Mouse (Mus musculus): Measurements from ENCODE around the gene Prps1l1.

The Prps1l1 gene

DNA sequence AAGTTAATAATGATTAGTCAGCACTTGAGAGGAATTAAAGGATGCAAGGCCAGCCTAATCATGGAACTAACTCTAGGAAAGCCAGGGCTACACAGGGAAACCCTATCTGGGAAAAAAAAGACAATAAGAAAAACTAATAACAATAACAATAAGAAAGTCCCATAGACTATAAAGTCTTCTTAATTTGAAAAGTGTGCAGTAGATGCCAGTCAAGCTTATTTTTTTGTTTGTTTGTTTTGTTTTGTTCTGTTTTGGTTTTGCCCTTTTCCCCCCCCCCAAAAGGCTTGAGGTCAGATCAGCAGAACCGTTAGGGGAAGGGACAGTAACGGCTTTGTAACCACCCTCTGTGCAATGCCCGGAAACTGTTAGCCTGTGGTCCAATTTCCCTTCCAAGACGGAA is at the start of gene Prps1l1:
TSS of gene Prps1l1 (plus strand) at position 301 of the 400 bp plus-strand sequence.
- DNase-seq (ENCODE audit: inconsistent ontology term) = no peak

DNA sequence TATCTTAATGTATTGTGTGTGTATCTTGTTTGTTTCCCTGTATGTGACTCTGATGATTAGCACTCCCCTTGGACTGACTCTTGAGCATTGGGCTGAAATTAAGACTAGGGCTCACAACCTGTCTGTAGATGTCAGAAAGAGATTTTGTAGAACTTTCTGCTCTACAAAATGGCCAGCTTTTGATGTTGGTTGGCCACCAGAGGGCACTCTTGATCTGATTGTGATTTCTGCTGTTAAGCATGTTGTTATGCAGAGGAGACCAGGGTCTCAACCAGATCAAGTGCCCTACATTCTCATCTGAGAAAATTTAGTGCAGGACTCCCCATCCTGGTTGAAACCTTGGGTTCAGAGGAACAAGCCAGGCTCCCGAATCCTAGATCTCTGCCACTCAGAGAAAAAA is 46.6 kb upstream of the Prps1l1 start:
- DNase-seq (ENCODE audit: inconsistent ontology term) = no peak

DNA sequence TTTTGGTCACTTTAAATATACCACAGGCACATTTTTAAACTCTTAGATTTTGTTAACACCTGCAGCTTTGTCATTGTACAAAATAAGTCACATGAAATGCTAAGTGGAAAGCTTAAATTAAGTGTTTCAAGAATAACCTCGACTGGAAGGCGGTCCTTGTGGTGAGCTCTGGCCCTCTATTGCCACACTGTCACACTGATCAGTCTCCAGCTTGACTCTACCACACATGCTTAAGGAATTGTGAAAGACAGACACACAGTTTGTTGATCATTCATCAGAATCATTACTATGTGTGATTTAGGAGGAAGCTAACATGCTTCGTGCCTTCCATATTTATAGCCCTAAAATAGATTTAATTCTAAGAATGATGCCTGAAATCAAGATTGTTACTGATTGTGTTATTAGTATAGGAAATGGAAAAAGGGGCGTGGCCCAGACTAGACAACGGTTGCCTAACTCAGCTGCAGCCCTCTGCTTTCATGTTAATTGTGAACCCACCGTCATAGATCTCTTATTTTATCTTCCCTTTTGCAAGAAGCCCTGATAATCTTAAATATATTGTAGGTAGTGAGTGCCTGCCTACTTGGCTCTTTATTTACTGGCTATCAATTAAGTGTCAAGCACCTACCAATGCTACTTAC is 35.4 kb upstream of the Prps1l1 start:
- DNase-seq (ENCODE audit: inconsistent ontology term) = no peak

DNA sequence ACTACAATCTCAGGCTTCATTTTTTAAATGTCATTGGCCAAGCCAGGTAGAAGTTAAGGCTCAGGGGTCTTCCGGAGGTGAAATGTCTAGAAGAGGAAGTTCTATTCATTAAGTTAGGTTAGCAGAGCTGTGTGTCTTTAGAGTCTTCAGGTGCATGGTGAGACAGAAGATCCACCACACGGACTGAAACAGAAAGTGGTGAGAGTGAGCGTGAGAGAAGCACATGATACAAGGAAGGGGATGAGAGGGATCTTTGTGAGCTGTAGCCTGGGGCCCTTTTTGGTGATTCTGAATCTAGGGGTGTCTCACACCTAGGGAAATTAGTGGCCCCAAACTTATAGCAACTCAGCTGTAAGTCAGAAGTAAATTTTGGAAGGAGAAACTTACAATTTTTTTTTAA is 8.6 kb upstream of the Prps1l1 start:
- DNase-seq (ENCODE audit: inconsistent ontology term) = no peak

DNA sequence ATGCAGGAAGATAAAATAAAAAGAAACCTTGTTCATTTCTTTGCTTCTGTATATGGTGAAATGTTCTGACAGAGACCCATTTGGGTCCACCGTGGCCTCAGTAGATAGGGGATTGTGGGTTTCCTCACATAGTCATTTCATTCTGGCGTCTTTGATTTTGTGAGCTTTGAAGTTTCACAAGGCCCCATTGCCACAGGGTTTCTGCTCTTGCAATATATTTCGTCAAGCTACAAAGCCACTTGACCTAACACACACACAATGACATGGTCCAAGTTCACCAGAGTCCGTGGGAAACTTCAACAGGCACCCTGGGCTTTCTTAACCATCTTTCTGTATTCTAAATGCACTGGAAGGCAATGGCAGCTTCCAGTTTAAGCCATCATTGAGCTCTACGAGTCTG is 1.3 kb downstream of the Prps1l1 start:
- DNase-seq (ENCODE audit: inconsistent ontology term) = no peak

DNA sequence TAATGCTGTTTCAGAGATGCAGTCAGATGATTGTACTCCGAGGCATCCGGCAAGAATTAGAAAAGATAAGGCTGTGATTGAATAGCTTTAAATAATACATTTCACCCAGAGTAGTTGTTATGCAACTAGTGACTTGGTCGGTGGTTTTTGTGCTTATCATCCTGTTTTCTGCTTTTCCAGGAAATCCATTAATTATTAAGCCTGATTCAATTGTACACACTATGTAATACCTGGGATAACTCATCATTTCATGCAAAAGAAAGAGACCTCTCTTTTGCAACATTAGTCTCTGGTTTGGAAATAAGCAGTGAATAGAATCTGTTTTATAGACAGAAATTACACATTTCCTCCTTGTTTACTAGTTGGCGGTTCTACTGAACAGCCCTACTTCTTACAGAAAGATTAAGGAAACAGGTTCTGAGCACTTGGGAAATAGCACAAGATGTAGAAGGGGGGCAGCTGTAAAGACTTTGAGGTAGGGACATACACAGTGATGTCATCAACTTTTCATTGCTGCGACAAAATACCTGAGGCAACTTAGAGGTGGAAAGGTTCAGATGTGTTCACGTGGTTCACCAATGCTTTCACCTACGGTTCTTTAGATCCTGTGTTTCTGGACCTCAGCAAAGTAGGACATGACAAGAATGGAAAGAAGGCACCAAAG is 5.1 kb downstream of the Prps1l1 start:
- DNase-seq (ENCODE audit: inconsistent ontology term) = no peak

DNA sequence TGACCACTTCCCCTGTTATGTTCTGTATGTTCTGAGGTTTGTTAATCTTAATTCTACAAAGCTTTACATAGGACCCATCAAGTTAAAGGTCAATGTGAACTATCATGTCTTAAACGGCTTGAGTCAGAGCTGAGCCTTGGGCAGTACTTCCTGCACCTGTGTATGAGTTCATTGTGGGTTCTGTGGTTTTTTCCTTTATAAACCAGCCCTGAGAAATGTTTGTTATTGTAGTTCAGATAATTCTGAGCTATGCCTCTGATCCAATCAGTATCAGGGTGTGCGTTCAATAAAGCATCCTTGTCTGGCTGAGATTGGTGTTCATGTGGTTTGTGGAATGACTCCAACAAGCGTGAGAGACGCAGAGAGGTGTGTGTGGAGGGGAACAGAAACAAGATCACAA is 5.8 kb downstream of the Prps1l1 start:
- DNase-seq (ENCODE audit: inconsistent ontology term) = peak; percentile 65

DNA sequence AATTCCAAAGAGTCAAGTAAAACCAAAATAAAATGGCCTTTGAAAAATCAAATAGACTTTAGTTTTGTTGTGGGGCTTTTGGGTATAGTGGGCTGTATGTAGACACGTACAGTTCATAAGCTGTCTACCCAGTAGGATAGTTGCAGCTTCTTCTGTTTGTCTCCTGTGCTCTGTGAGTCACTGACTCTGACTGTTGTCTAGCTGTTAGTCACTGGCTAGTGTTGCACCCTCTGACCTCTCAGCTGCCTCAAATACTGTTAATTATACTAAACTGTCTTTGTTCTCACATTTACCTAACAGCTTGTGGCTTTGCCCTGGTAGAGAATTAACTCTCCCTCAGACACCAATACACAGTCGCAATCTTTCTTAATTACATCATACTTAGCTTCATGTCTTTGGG is 7.3 kb downstream of the Prps1l1 start:
- DNase-seq (ENCODE audit: inconsistent ontology term) = peak; percentile 49

DNA sequence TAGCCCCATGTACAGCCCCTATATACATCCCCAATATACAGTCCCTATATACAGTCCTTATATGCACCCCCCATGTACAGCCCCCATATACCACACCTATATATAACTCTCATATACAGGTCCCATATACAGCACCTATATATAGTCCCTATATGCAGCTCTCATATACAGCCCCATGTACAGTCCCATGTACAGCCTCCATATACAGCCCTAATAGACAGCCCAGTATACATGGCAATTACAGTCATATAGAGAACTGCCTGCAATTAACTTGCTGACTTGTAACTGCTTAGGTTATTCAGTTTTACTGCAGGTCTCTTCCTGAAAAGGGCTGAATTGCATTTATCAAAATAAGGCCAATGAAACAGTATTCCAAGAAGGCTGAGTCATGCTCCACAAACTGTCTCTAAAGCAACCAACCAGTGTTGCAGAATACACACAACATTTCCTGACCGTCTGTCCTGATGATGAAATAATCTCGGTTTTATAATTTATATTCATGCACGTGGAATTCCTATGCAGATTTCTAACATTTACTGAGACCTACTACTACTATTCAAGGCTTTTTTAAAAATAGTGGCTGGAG is 13.1 kb downstream of the Prps1l1 start:
- no peak for DNase-seq (ENCODE audit: inconsistent ontology term)

DNA sequence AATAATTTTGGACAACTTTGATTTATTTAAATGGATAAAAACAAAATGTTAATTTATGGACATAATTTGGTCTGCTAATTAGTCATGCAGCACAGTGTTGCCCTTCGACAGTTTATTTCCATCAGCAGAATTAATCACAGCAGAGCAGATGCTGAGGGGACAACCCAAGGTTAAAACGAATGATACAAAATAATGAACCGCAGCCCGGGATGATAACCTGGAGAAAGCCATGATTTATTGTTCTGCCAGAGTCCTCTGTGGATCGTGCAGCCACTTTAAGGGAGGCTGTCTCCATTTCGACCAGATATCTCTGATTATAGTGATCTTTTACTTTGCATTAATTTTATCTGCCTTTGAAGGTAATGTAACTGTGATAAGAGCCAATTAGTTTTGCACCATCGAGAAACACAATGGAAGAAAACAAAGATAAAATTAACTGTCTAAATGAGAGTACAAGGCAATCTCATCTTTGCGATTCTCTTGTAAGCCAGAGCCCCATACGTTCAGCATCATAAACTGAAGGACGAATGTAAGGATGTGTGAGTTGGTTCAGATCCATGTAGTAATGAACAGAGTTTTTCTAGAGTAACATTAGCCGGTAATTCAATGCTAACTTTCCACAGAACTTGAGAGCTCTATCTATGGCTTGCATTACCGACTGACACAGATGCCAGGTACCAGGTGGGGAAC is 14.4 kb downstream of the Prps1l1 start:
- DNase-seq (ENCODE audit: inconsistent ontology term) = no peak

DNA sequence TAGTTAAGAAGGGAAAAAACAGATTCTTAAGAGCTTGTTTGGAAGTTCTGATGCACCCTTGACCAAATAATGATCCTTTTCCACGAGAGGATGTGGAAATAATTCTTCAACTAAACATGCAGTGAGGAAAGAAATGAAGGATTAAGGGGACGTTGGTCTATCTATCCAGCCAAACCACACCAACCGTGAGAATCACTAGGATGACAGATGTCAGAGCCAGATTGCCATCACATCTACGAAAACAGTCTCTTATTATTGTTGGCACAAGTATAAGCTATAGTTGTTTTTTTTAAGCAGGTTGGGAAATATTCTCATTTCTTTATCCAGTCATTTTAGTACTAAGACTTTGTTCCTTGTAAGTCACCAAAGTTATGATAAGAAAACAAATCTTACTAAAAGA is 15.8 kb downstream of the Prps1l1 start:
- no peak for DNase-seq (ENCODE audit: inconsistent ontology term)

DNA sequence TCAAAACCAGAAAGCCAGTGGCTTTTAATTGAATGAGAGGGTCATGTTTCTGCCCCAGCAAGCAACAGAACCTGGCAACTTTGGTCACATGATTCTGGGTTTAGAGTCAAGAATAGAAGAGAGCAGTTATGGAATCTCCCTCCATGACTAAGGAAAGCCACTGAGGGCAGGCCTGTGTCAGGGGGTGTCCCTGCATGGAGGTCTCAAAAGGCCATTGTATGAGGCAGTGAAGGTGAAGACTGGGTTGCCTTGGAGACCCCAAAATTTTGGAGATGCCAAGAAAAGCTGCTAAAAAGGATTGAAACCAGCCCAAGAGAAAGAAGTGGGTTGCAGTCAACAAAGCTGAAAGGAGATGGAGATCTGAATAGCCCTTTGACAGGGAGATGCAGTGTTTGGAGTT is 21.2 kb downstream of the Prps1l1 start:
- no peak for DNase-seq (ENCODE audit: inconsistent ontology term)

DNA sequence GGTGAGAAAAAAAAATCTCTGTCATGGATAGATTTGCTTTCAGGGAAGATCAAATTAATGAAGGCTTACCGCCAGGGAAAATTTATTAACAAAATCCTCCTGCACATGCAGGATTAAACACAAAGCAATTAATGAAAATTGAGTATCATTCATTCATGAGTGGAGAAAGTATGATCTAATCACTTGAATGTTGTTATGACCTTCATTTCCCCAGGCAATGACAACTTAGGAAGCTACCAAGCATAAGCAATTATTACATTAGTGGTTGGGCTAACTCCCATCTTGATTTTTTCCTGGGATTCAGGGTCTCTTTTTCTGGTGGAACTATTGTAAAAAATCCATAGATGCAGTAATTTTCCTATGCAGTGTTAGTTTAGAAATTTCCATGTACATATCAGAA is 23.3 kb downstream of the Prps1l1 start:
- no peak for DNase-seq (ENCODE audit: inconsistent ontology term)

DNA sequence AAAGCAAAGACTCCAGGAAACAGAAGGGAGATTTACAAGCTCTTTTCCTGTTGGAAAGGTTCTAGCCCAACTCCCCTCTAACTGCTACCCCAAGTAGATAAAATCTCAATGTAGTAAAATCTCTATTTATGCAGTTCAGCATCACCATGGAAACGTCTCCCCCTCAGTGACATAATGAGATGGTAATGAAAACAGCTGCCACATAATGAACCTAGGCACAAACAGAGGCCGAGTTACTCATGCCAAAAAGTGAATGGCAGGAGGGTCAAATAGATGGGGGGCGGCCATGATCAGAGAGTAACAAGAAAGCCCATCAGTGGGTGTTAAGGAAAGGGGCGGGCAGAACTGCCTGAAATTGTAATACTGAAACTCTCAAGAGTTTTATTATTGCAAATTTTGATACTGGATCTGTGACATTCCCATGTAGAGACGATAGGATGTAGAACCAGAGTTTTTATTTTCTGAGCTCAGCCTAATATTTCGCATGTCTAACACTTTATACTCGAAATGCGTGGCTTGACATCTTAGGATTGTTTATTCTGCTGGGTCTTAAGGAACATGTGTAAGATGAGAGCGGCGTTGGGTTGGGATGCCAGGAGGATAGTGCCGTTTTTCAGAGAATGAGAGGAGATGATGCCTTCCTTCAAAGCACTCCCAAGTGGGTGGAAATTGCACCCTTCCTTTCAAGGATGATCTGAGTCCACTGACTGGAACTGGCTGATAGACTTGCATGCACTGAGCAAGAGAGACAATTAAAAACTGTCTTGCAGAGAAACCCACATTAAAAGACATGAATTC is 24.0 kb downstream of the Prps1l1 start:
- DNase-seq (ENCODE audit: inconsistent ontology term) = no peak

DNA sequence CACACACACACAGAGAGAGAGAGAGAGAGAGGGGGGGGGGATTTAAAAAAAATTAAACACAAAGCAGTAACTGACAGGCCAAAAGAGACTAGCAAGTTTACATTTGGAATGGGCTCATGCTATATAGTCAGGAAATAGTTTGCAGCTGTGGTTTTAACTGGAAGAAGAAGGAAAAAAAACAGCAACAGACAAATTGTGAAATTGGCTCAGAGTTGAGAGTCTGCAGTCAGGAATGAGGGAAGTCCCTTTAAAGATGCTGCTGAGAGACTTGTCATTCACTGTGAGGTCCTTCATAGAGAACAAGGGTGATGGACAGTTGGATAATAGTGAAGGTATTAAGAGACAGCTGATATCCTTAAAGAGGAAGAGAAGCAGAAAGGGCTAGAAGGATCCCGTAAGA is 26.9 kb downstream of the Prps1l1 start:
- DNase-seq (ENCODE audit: inconsistent ontology term) = no peak

DNA sequence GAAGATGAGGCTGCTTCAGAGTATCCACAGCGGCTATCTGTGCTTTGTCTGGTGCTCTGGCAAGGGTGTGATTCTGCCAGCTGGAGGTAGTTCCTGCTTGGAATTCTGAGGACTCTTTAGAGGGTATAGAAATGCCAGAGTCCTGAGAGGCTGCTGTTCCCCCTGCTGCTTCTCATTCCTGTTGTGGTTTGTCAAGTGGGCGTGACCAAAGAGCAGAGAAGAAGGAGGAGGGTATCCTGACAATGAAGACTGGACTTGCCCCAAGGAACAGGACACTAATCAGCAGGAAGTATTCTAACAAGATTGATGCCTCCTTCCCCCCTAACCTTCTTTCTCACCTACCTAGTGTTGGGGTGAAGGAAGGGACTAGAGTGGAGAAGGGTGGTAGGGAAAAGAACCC is 29.4 kb downstream of the Prps1l1 start:
- peak; percentile 32 for DNase-seq (ENCODE audit: inconsistent ontology term)

DNA sequence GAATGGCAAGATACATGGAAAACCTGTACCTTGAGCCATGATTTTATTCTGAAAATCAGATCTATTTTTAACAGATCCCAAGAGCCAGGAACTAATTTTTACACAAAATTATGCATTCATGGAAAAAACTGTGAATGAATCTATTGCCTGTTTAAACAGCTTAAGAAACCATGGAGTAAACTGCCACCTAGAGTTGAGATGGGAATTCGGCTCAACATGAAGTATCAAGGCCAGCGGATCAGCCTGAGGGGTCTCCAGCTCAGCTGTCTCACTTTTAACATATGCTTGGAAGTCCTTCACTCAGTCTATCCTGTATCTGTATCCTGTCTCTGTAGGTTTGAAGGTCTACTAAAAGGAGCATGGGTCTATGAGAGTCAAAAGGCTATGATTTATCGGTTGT is 31.5 kb downstream of the Prps1l1 start:
- DNase-seq (ENCODE audit: inconsistent ontology term) = no peak

DNA sequence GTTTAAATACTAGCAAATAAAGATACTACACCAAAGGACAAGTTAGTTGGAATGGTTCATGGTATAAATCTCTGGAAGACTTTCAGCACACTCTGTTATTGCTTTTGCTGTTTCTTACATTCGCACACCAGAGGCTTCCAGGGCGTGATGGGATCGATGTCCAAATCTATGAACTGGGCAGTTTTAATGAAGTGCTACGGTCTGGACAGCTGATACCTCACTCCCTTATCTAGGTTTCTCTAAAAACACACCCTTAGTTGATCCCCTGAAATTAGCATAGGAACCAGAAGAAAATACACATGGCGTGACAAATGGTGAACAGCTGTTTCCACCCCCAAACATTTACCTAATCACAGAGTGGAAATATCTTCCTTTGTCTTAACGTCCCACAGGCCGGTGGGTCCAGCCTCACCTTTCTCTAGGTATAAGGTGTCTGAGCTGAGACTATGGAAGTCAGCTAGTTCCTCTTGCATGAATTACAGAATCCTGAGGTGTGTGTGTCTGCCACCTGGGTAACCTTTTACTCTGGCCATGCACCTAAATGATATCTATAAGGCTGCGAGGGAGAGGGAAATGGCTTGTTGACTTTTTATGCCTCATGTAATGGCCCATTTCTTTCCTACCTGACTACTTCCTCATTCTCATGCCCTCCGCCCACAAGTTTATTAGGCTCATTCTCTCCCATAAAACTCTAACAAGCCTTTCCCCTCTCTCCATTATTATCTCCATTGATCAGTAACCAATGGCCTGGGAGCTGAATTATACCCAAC is 32.1 kb downstream of the Prps1l1 start:
- DNase-seq (ENCODE audit: inconsistent ontology term) = no peak

DNA sequence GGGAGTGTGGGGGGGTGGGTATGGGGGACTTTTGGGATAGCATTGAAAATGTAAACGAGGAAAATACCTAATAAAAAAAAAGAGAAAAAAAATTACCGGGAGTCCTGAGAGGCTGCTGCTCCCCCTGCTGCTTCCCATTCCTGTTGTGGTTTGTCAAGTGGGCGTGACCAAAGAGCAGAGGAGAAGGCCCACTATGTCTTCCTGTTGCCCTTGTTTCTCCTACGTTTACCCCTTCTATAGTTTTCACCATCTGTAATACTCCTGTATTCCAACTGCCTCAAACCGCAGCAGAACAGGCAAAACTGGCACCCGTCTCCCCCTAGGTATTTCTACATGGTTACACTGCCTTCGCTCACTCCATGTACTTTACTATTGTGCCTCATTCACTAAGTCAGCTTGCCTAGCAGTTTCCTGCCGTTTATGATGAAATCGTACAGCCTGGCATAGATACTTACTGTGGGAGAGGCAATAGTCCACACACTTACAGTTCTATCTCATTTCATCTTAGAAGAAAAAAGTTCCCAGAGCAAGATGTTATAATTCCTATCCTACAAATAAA is 34.2 kb downstream of the Prps1l1 start:
- DNase-seq (ENCODE audit: inconsistent ontology term) = no peak

DNA sequence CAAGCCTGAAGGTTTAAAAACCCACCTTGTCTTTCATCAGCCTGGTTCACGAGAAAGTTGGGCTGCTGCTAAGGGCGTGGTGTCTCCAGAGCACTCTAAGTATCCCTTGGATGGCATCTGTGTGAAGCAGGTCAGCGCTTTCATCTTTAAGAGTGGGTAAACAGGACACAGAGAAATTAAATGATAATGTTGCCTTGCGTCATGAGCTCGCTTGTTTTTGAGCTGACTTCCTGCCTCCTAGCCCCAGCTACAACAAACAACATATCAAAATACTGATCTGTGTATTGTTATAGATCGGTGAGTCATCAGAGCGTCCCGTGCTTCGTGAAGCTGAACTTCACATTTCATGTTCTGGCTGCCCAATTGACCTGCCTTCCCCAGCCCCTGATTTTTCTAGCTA is 36.7 kb downstream of the Prps1l1 start:
- DNase-seq (ENCODE audit: inconsistent ontology term) = no peak

DNA sequence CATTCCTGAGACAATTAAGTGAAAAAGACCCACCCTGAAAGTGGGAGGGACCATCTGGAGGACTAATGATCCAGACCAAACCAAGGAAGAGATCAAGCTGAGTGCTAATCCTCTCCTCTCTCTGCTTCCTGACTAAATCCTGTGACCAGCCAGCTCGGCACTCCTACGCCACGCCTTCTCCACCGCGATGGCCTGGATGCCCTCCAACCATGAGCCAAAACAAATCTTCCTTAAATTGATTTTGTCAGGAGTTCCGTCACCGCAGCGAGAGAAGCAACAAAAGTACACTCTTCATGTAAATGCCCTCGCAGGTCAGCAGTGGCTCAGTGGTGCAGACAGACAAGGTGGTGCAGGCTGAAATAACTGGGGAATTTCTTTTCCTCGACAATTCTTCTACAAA is 37.5 kb downstream of the Prps1l1 start:
- DNase-seq (ENCODE audit: inconsistent ontology term) = peak; percentile 53

All from Muller cell, postnatal 12 days (primary cell).